Mouse (Mus musculus) myocyte (in vitro differentiated cells): Measurements from ENCODE around the gene Stil. TPM values are rescaled to one million over a fixed set of nuclear protein-coding genes. Genes with fewer than 3 reads are reported as not detected.
"Not testable (repeated sequence)": the region's sequence is repeated elsewhere in the genome, so short reads cannot be mapped to it uniquely, and the experiment has no call there.

Source experiments
- H3K27me3 ChIP-seq: one replicate; pipeline ENCODE4 v1.6.1; 2011; ENCODE audit not compliant: control insufficient read depth, insufficient read depth, insufficient read length
- H3K36me3 ChIP-seq: one replicate; pipeline ENCODE4 v1.6.1; 2011; ENCODE audit not compliant: control insufficient read depth, insufficient read depth
- H3K4me2 ChIP-seq: one replicate; pipeline ENCODE4 v1.6.1; 2011; ENCODE audit warnings: low read depth, control low read depth
- H3K4me3 ChIP-seq: one replicate; pipeline ENCODE4 v1.5.1; 2011; ENCODE audit warnings: mild to moderate bottlenecking, control low read depth, moderate library complexity
- H3K79me2 ChIP-seq: one replicate; pipeline ENCODE4 v1.6.1; 2011; ENCODE audit not compliant: control insufficient read depth, insufficient read depth
- H3ac ChIP-seq: one replicate; pipeline ENCODE4 v1.6.1; 2011; ENCODE audit not compliant: control insufficient read depth, insufficient read length
- CEBPB ChIP-seq: IDR thresholded peaks from 2 replicates; pipeline ENCODE4 v1.6.1; 2011; ENCODE audit warnings: mild to moderate bottlenecking, moderate library complexity; ENCODE audit not compliant: poor library complexity, insufficient read depth, severe bottlenecking
- E2F4 ChIP-seq: IDR thresholded peaks from one replicate; pipeline ENCODE4 v1.6.1; 2011; ENCODE audit warnings: mild to moderate bottlenecking, control low read depth, moderate library complexity; ENCODE audit not compliant: insufficient read depth
- MAX ChIP-seq: IDR thresholded peaks from one replicate; pipeline ENCODE4 v1.6.1; 2011; ENCODE audit warnings: low read depth, mild to moderate bottlenecking, control low read depth
- MYOD1 ChIP-seq, 3 experiments: IDR thresholded peaks; one replicate each; pipeline ENCODE4 v1.6.1; 2011; ENCODE audit warnings: control low read depth in 2 of 3, low read depth in 2 of 3, mild to moderate bottlenecking in 2 of 3, moderate library complexity in 1 of 3; ENCODE audit not compliant: insufficient read length in 2 of 3, control insufficient read depth in 1 of 3
- MYOG ChIP-seq, 3 experiments: IDR thresholded peaks; one replicate each; pipeline ENCODE4 v1.6.1; 2011; ENCODE audit warnings: control low read depth in 2 of 3, low read depth in 2 of 3, mild to moderate bottlenecking in 2 of 3; ENCODE audit not compliant: insufficient read length in 2 of 3, control insufficient read depth in 1 of 3, insufficient read depth in 1 of 3
- POLR2A ChIP-seq: IDR thresholded peaks from one replicate; pipeline ENCODE4 v1.6.1; 2011; ENCODE audit warnings: low read depth, mild to moderate bottlenecking, control low read depth, moderate library complexity; ENCODE audit not compliant: insufficient read length
- POLR2AphosphoS2 ChIP-seq: IDR thresholded peaks from one replicate; pipeline ENCODE4 v1.6.1; 2011; ENCODE audit warnings: low read depth, control low read depth; ENCODE audit not compliant: insufficient read length
- REST ChIP-seq: IDR thresholded peaks from one replicate; pipeline ENCODE4 v1.6.1; 2011; ENCODE audit warnings: mild to moderate bottlenecking, control low read depth, moderate library complexity; ENCODE audit not compliant: insufficient read depth, insufficient read length
- SRF ChIP-seq: IDR thresholded peaks from one replicate; pipeline ENCODE4 v1.6.1; 2011; ENCODE audit warnings: low read depth; ENCODE audit not compliant: control insufficient read depth, insufficient read length
- TCF12 ChIP-seq: IDR thresholded peaks from one replicate; pipeline ENCODE4 v1.6.1; 2011; ENCODE audit warnings: mild to moderate bottlenecking, control low read depth; ENCODE audit not compliant: poor library complexity, insufficient read depth, severe bottlenecking
- TCF3 ChIP-seq: IDR thresholded peaks from one replicate; pipeline ENCODE4 v1.6.1; 2011; ENCODE audit warnings: low read depth, control low read depth; ENCODE audit not compliant: insufficient read length
- USF1 ChIP-seq: IDR thresholded peaks from one replicate; pipeline ENCODE4 v1.6.1; 2011; ENCODE audit warnings: low read depth, mild to moderate bottlenecking, control low read depth, moderate library complexity
- polyA plus RNA-seq: library from polyadenylated mRNA; unstranded; fragments of >200 nt; fragmentation: generic; extraction: Trizol; gene quantifications from one replicate; pipeline ENCODE4 v1.2.1, GENCODE M21; 2012; ENCODE audit warnings: missing spikeins

The Stil gene
- polyA plus RNA-seq, 1 experiment: 1.6 TPM

GRCm38 (mm10) chr4:114959533-114959932 lies 40.4 kb upstream of the Stil start:
- TF ChIP-seq TCF12 (no peak), POLR2A (no peak), CEBPB (no peak), TCF3 (no peak), REST (no peak), POLR2AphosphoS2 (no peak), MAX (no peak), SRF (no peak), USF1 (no peak), MYOD1 (IDR thresholded peaks at IDR 0.05; ENCODE audit: control insufficient read depth in 1 of 3, insufficient read length in 2 of 3, low read depth in 2 of 3) (no peak), E2F4 (no peak), MYOG (IDR thresholded peaks at IDR 0.05; ENCODE audit: control insufficient read depth in 1 of 3, insufficient read depth in 1 of 3, insufficient read length in 2 of 3, low read depth in 2 of 3) (no peak)
- no peak overlapping the region for H3K4me2 ChIP-seq
- H3K4me3 ChIP-seq: no peak overlapping the region

GRCm38 (mm10) chr4:114960881-114961280 lies 39.1 kb upstream of the Stil start:
- not testable (repeated sequence) for H3K4me3 ChIP-seq

More at GRCm38 (mm10) chr4:114959533-114959932, 40.4 kb upstream of the Stil start:
- H3ac ChIP-seq: no peak overlapping the region
- peaks cover 15% of the 10 kb centered on the region for H3K36me3 ChIP-seq
- H3K27me3 ChIP-seq: no peaks in the 10 kb centered on the region
- H3K79me2 ChIP-seq: no peaks in the 10 kb centered on the region

DNA sequence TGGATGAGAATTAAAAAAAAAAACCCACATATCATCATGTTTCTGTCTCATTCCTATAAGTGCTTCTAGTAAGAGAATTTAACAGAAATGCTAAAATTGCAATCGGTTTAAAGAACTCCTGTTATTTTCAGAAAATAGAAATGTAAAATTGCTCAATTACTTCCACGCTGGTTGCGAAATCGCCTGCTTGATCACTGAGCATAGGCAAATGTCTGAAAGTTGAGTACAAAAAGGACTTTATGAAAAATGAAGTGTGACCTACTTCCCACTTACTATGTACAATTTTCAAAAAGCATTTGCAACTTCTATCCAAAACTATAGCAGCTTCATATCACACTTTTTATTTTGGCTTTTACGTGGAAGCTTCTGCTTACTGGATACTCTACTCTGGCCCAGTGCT lies 29.2 kb upstream of the Stil start:
- Histone ChIP-seq H3K27me3 (no peaks in the 10 kb centered on the region), H3K4me2 (no peak overlapping the region), H3K79me2 (peaks cover 38% of the 10 kb centered on the region), H3ac (no peak overlapping the region), H3K4me3 (no peak overlapping the region), H3K36me3 (peaks cover 14% of the 10 kb centered on the region)
- TF ChIP-seq CEBPB (peak; percentile 60; the same call in 1 of the 2 replicates), POLR2AphosphoS2 (no peak), TCF12 (no peak)

More at GRCm38 (mm10) chr4:114960881-114961280, 39.1 kb upstream of the Stil start:
- not testable (repeated sequence) for H3K79me2 ChIP-seq, H3ac ChIP-seq, H3K4me2 ChIP-seq, H3K27me3 ChIP-seq
- H3K36me3 ChIP-seq: peaks cover 23% of the 10 kb centered on the region

GRCm38 (mm10) chr4:114973229-114973740 lies 26.7 kb upstream of the Stil start:
- no peak overlapping the region for H3K4me3 ChIP-seq

DNA sequence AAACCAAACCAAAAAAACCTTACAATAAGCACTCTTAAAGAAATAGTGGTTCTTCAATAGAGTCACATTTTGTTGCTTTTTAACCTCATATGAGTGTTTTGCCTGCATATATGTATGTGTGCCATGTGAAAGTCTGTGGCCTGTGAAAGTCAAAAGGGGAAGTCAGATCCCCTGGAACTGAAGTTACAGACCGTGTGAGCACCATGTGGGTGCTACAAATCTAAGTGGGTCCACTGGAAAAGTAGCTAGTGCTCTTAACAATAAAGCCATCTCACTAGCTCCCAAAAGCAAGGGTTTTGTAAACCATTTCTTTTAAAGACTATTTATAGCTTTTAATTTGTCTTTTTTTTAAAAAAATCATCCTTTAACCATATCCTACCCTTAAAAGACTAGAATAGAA lies 17.3 kb upstream of the Stil start:
- no peaks in the 10 kb centered on the region for H3K27me3 ChIP-seq
- no peak overlapping the region for H3K4me3 ChIP-seq
- no peak for TF ChIP-seq CEBPB
- no peak for TF ChIP-seq MYOD1 (IDR thresholded peaks at IDR 0.05; ENCODE audit: control insufficient read depth in 1 of 3, insufficient read length in 2 of 3, low read depth in 2 of 3)
- TF ChIP-seq SRF: no peak
- TF ChIP-seq E2F4: no peak
- no peak for TF ChIP-seq USF1
- TF ChIP-seq POLR2AphosphoS2: no peak
- TF ChIP-seq TCF12: no peak
- no peak for TF ChIP-seq POLR2A
- TF ChIP-seq MYOG (IDR thresholded peaks at IDR 0.05; ENCODE audit: control insufficient read depth in 1 of 3, insufficient read depth in 1 of 3, insufficient read length in 2 of 3, low read depth in 2 of 3): no peak
- TF ChIP-seq REST: no peak
- no peak for TF ChIP-seq MAX
- TF ChIP-seq TCF3: no peak

More at GRCm38 (mm10) chr4:114973229-114973740, 26.7 kb upstream of the Stil start:
- H3K4me2 ChIP-seq: no peak overlapping the region
- H3K36me3 ChIP-seq: peaks cover 2% of the 10 kb centered on the region
- H3ac ChIP-seq: no peak overlapping the region
- no peak for TF ChIP-seq MYOD1 (IDR thresholded peaks at IDR 0.05; ENCODE audit: control insufficient read depth in 1 of 3, insufficient read length in 2 of 3, low read depth in 2 of 3)
- no peak for TF ChIP-seq E2F4
- no peak for TF ChIP-seq USF1
- TF ChIP-seq POLR2AphosphoS2: no peak
- peaks cover 63% of the 10 kb centered on the region for H3K79me2 ChIP-seq
- H3K27me3 ChIP-seq: no peaks in the 10 kb centered on the region

More for the DNA sequence above, 17.3 kb upstream of the Stil start:
- Histone ChIP-seq H3K36me3 (no peaks in the 10 kb centered on the region), H3K79me2 (peaks cover 87% of the 10 kb centered on the region), H3ac (no peak overlapping the region), H3K4me2 (no peak overlapping the region)
